Mouse (Mus musculus) lung, adult 2 months (tissue): ENCODE data around the gene Fbxo11. TPM values are rescaled to one million over a fixed set of nuclear protein-coding genes. Genes with fewer than 3 reads are reported as not detected.

Source experiments
- DNase-seq: peaks from one replicate; pipeline ENCODE4 v3.0.0; 2022
- H3K4me1 ChIP-seq: fragments of 200-500 bp; 2 replicates; pipeline ENCODE4 v1.6.1; 2011; ENCODE audit warnings: low read length; ENCODE audit not compliant: control insufficient read depth, insufficient read depth
- H3K4me3 ChIP-seq: fragments of 200-500 bp; replicated peaks from 2 replicates; pipeline ENCODE3; 2011; ENCODE audit warnings: low read depth, mild to moderate bottlenecking, control low read depth, low read length; ENCODE audit errors: extremely low read depth
- CTCF ChIP-seq: fragments of 200-500 bp; IDR thresholded peaks from 2 replicates; pipeline ENCODE4 v1.5.1; 2011; ENCODE audit warnings: mild to moderate bottlenecking, low read length, control low read depth; ENCODE audit not compliant: insufficient read depth
- POLR2A ChIP-seq: fragments of 200-500 bp; IDR thresholded peaks from 2 replicates; pipeline ENCODE4 v1.6.1; 2011; ENCODE audit warnings: low read depth, mild to moderate bottlenecking, control low read depth, low read length, borderline replicate concordance; ENCODE audit errors: extremely low read depth
- WGBS: fragments of 180-500 bp; shearing (Covaris S2); methylation state at CpG from one replicate; pipeline ENCODE4 v1.1.7; 2018; 5-methylcytosine and 5-hydroxymethylcytosine counted together
- polyA plus RNA-seq: library from polyadenylated mRNA; depleted of rRNA; stranded (reverse); fragments of >200 nt; gene quantifications from 2 replicates; pipeline ENCODE4 v1.2.3, GENCODE M21; 2012

The Fbxo11 gene
- polyA plus RNA-seq, 1 experiment, result 37.7 TPM

GRCm38 (mm10) chr17:88068024-88068719 is 3.1 kb upstream of the Fbxo11 start:
- peaks cover 4% of the 10 kb centered on the region for H3K4me1 ChIP-seq
- TF ChIP-seq CTCF (no peak), POLR2A (no peak)
- WGBS, result 95% methylated on average over 7 of the region's 7 CpGs
- no peak overlapping the region for H3K4me3 ChIP-seq
- no peak for DNase-seq

- peak overlapping the region; percentile 51 for H3K4me3 ChIP-seq
- DNase-seq, result no peak
- WGBS, result 68% methylated on average over 4 of the region's 4 CpGs
- H3K4me1 ChIP-seq, result peaks cover 5% of the 10 kb centered on the region
- no peak for TF ChIP-seq POLR2A
- TF ChIP-seq CTCF, result peak; percentile 33; the same call in 1 of the 2 replicates
Observed at GRCm38 (mm10) chr17:88067202-88067901, 2.3 kb upstream of the Fbxo11 start.

DNA sequence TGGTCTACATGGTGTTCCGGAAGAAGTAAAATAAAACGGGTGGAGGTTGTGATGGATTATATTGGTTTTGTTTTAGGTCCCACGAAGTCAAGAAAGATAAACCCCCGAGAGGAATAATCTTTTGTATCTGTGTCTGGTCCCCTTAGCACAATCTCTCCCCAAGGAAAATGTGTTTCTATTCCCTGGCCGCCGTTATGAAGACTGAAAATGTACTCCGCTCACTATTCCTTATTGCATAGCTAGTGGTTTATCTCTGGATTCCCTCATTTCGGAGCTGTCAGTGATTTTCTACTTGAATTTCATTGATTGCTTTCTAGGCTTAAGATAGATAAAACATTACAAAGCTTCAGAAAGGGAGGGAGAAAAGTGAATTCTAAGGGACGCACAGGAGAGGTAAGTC is 1.7 kb upstream of the Fbxo11 start:
- no peak for DNase-seq
- Histone ChIP-seq H3K4me3 (peak overlapping the region; percentile 51), H3K4me1 (peaks cover 6% of the 10 kb centered on the region)
- TF ChIP-seq POLR2A, result no peak
- no peak for TF ChIP-seq CTCF
- WGBS, result 7% methylated on average over 9 of the region's 9 CpGs

DNA sequence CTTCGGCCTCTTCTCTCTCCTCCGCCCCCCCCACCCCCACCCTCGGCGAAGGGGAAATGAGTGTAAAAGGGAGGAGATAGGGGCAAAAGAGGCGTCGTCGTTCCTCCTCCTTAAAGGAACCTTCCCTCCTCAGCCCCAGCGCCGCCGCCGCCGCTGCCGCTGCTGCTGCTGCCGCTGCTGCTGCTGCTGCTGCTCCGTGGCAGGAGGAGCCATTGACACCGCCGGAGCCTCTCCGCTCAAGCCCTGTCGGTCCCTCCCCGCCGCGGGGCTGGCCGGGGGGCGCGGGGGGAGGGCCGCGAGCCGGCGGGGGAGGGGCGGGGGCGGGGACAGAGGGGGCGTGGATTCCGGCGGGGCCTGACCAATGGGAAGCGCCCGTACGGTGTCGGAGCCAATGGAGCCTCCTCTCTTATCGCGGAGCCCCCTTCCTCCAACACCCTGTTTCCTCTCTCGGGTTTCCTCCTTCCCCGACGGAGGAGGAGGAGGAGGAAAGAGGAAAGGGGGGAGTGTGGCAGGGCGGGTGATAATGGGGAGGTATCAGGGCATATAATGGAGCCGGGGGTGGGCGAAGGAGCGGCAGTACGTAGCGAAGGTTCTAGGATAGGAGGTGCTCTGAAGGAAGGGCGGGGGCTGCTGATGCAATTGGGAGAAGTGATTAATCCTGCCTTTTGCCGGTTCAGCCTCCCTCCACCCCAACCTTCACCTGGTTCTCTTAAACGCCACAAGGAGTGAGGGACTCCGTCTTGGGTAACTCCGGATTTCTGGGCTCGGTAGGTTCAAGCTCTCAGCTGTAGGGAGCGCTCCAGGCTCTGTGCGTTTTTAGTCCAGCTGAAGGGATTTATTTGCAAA is 933 bp upstream of the Fbxo11 start:
- WGBS, result under 1% methylated on average over 42 of the region's 57 CpGs
- TF ChIP-seq POLR2A (peak; percentile 74), CTCF (peak; percentile 66)

DNA sequence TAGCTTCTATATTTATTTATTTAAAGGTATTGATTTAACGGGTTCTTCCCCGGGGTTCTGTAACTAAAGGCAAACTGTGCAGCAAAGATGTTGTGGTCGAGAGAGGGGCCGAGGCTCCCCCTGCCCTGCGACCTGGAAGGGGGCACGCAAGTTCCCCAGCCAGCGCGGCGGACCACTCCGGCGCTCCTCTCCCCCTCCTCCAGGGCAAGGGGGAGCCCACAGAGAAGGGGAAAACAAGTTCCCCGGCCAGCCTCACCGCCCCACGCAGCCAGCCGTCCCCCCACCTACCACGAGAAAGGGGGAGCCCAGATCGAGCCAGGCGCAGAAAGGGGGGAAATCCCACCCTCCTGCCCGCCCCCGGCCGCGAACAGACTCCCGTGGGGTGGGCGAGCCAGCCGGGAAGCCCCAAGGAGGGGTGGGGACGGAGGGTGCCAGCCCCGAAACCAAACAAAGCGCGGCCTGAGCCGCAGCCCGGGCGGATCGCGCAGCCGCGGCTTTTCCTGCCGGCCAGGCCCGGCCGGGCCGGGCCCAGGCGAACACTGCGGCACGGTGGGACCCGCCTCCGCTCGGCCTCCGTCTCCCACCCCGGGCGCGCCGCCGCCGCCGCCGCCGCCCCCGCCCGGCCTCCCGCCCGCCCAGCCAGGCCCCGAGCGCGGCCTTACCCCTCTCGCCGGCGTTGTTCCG is 602 bp downstream of the Fbxo11 start:
- Histone ChIP-seq H3K4me1 (peaks cover 7% of the 10 kb centered on the region), H3K4me3 (peak overlapping the region; percentile 94)
- 1% methylated on average over 54 of the region's 67 CpGs for WGBS
- no peak for TF ChIP-seq CTCF
- TF ChIP-seq POLR2A, result no peak
- DNase-seq, result peak; percentile 64

More for the DNA sequence above, 933 bp upstream of the Fbxo11 start:
- peak; percentile 88 for DNase-seq
- peak overlapping the region; percentile 94 for H3K4me3 ChIP-seq
- H3K4me1 ChIP-seq, result peaks cover 7% of the 10 kb centered on the region

DNA sequence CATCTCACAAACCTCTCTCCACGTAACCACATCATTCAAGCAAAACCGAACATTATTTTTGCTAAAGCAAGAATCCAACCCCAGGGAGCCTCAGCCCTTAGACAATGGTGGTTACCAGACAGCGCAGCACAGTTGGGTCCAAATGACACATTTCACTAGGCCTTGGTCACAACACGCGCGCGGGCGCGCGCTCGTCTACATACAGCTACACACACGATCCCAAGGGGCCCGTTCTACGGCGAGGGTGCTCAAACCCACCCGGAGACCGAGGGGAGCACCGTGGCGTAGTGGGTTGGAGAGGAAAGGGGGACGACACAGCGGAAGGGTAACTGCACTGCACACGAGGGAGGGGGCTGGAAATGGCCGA is 1.1 kb downstream of the Fbxo11 start:
- DNase-seq, result peak; percentile 70

DNA sequence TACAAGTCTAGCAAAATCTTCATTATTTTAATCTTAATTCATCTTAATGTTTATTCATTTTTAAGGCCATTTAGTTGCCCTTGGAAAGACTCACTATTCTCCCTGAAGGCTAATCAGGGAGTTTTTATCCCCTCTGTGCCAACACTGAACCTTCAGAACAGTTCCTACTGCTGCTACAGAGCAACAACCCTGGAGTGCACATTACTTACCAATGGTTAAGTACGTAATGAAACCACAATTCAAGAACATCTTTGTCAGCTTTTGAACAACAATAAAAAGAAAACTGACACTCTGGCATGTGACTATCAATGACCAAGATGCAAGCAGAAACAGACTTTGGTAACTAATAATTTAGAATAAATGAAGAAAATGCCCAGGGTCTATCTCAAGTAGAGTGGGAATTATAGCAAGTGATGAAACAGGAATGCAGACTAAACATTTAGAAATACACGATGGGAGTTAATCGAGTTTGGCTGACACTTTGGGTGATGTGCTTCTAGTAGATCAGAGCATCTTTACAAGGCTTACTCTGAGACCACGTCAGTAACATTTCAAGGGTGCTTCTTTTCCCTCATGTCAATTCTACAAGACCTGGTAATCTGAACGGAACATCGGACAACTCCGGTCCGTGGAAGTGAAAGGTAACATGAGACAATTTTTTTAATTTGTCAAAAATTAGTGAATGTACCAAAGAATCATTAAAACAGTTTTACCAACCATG is 2.1 kb downstream of the Fbxo11 start:
- 8% methylated on average over 8 of the region's 8 CpGs for WGBS
- H3K4me1 ChIP-seq, result peaks cover 12% of the 10 kb centered on the region
- no peak for DNase-seq
- no peak for TF ChIP-seq CTCF
- TF ChIP-seq POLR2A, result no peak
- H3K4me3 ChIP-seq, result peak overlapping the region; percentile 20

More for the DNA sequence above, 1.1 kb downstream of the Fbxo11 start:
- Histone ChIP-seq H3K4me3 (peak overlapping the region; percentile 94), H3K4me1 (peaks cover 7% of the 10 kb centered on the region)
- TF ChIP-seq POLR2A, result no peak
- no peak for TF ChIP-seq CTCF
- WGBS, result under 1% methylated on average over 23 of the region's 23 CpGs

DNA sequence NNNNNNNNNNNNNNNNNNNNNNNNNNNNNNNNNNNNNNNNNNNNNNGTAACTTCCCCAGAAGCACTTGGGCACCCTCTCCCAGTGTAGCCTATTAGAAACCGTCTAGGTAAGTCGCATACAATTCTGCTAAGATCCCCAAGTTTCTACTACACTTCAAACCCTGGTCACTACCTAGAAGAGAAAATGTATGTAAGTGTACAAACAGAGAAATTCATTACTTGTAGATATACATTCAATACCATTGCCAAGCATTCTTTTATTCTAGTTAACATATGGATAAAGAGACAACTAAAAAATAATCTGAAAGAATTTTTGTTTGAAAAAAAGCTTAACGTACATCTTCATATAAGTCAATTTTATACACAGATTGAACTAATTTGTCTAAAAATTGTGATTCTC is 3.1 kb downstream of the Fbxo11 start:
- WGBS, result 55% methylated on average over 3 of the region's 3 CpGs
- no peak overlapping the region for H3K4me3 ChIP-seq
- TF ChIP-seq CTCF (no peak), POLR2A (no peak)
- peaks cover 15% of the 10 kb centered on the region for H3K4me1 ChIP-seq
- DNase-seq, result no peak

GRCm38 (mm10) chr17:88058280-88058679 is 6.8 kb downstream of the Fbxo11 start:
- WGBS, result 32% methylated on average over 2 of the region's 2 CpGs
- Histone ChIP-seq H3K4me3 (no peak overlapping the region), H3K4me1 (peaks cover 20% of the 10 kb centered on the region)
- DNase-seq, result no peak
- TF ChIP-seq CTCF (no peak), POLR2A (no peak)
